Mouse (Mus musculus) cerebellum, postnatal 10 days (tissue): Measurements from ENCODE around the gene Mylpf.

Experiments
- DNase-seq, 2 experiments: peaks; one replicate each; pipeline ENCODE4 v3.0.0; 2021; ENCODE audit warnings: mixed read lengths in 2 of 2

Gene Mylpf

GRCm38 (mm10) chr7:127260309-127261111 lies 51.8 kb downstream of the Mylpf start, which contains the start of gene Dctpp1:
Dctpp1 (minus strand) TSS chr7:127260709.
- peak; percentile 96 to 98 for DNase-seq

GRCm38 (mm10) chr7:127262218-127262961 lies 53.7 kb downstream of the Mylpf start:
- peak in 1 of 2 experiments; percentile 15 for DNase-seq

GRCm38 (mm10) chr7:127263526-127263925 lies 54.8 kb downstream of the Mylpf start:
- no peak for DNase-seq
